7 mouse cellular contexts compared by ENCODE assay signal in the genomic region with DNA sequence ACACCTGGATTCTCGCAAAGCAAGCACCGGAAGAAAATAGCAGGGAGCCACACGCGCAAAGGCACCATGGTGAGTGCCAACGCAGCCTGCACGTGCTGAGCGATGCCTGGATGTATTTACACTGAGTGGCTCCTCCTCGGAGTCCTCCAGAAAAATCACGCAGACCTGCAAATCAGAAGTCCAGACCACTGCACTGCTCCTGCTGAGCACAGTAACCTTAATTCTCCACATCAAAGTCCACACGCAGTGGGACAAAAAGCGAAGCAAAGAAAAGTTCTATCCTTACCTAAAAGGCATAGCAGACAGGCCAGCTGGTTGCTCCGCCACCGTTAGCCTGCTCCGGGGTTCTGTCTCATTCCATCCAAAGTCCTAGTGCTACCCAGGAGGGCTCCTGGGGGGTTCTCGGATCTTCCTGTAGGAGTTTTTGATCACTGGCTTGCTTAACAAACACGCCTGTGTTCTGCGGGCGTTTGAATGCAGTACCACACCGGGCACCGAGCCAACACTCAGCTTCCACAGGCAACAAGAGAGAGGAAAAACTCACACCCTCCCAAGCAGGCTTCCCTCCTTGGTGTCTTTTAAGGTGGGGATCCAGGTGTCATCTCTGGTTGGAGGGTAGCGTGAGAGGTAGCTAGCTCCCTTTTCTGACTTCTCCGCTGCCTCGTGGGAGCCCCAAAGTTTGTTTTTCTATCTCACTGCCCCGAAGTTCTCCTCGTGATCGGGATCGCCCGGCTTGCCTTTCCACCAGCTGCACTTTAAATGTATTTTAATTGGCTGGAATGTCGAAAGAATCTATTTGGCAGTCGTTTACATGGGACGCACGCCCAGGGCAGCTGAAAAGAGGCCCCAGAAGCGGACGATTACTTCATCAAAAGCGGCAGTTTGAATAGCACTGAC. TPM values are rescaled to one million over a fixed set of nuclear protein-coding genes. Genes with fewer than 3 reads are reported as not detected.
DNase-seq lines count a peak whose midpoint lies in the region; ATAC-seq and TF ChIP-seq lines count a peak whose summit lies in the region.

A gene (minus strand): TSS at position 769 of the 897 bp plus-strand sequence.

- peak within 1 kb of the TSS; percentile 67 for H3K4me2 ChIP-seq in forebrain, embryonic 11.5 days (ENCODE audit: low read depth, low read length, severe bottlenecking)
- peak within 1 kb of the TSS; percentile 81 for H3K4me2 ChIP-seq in heart, embryonic 13.5 days
- H3K4me2 ChIP-seq in kidney, embryonic 15.5 days: peak within 1 kb of the TSS; percentile 69
- H3K4me2 ChIP-seq in limb, embryonic 14.5 days (replicated peaks; ENCODE audit: low read depth, low read length, severe bottlenecking): peak within 1 kb of the TSS; percentile 61
- peak within 1 kb of the TSS; percentile 66 for H3K4me2 ChIP-seq in midbrain, embryonic 16.5 days (ENCODE audit: low read length)

- H3K27ac ChIP-seq in brown adipose tissue, adult 24 weeks (replicated peaks; ENCODE audit: low read depth, low read length): no peak within 1 kb of the TSS
- peak within 1 kb of the TSS; percentile 89 for H3K27ac ChIP-seq in forebrain, embryonic 11.5 days (ENCODE audit: low read depth, low read length)
- peak within 1 kb of the TSS; percentile 70 for H3K27ac ChIP-seq in heart, embryonic 13.5 days (replicated peaks)
- H3K27ac ChIP-seq in kidney, embryonic 15.5 days: peak within 1 kb of the TSS; percentile 23; the same call in 1 of the 2 replicates
- peak within 1 kb of the TSS; percentile 81 for H3K27ac ChIP-seq in limb, embryonic 14.5 days (replicated peaks; ENCODE audit: low read depth, low read length)
- H3K27ac ChIP-seq in midbrain, embryonic 16.5 days (ENCODE audit: low read length): peak within 1 kb of the TSS; percentile 66
- no peak within 1 kb of the TSS for H3K27ac ChIP-seq in testis, adult 2 months (ENCODE audit: control insufficient read depth, insufficient read depth, low read depth, low read length)

- H3K9ac ChIP-seq in forebrain, embryonic 11.5 days (ENCODE audit: low read length): peak within 1 kb of the TSS; percentile 50
- peak within 1 kb of the TSS; percentile 76 for H3K9ac ChIP-seq in heart, embryonic 13.5 days
- peak within 1 kb of the TSS; percentile 25 for H3K9ac ChIP-seq in kidney, embryonic 15.5 days
- H3K9ac ChIP-seq in limb, embryonic 14.5 days (ENCODE audit: low read depth, low read length, severe bottlenecking): peak within 1 kb of the TSS; percentile 41
- peak within 1 kb of the TSS; percentile 39; the same call in 1 of the 2 replicates for H3K9ac ChIP-seq in midbrain, embryonic 16.5 days (ENCODE audit: low read depth, low read length)

- H3K9me3 ChIP-seq in forebrain, embryonic 11.5 days (ENCODE audit: control insufficient read depth, low read length): no peaks in the 10 kb centered on the region
- H3K9me3 ChIP-seq in heart, embryonic 13.5 days: no peaks in the 10 kb centered on the region
- H3K9me3 ChIP-seq in kidney, embryonic 15.5 days (replicated peaks): no peaks in the 10 kb centered on the region
- no peaks in the 10 kb centered on the region for H3K9me3 ChIP-seq in limb, embryonic 14.5 days (ENCODE audit: control insufficient read depth, low read length)
- no peaks in the 10 kb centered on the region for H3K9me3 ChIP-seq in midbrain, embryonic 16.5 days (replicated peaks; ENCODE audit: control insufficient read depth, low read length, poor library complexity, severe bottlenecking)

- H3K4me3 ChIP-seq in brown adipose tissue, adult 24 weeks (ENCODE audit: insufficient read depth, low read depth, low read length): peak within 1 kb of the TSS; percentile 21
- peak within 1 kb of the TSS; percentile 38 for H3K4me3 ChIP-seq in forebrain, embryonic 11.5 days (ENCODE audit: low read depth, low read length)
- H3K4me3 ChIP-seq in heart, embryonic 13.5 days: peak within 1 kb of the TSS; percentile 59
- H3K4me3 ChIP-seq in kidney, embryonic 15.5 days (replicated peaks): peak within 1 kb of the TSS; percentile 39
- H3K4me3 ChIP-seq in limb, embryonic 14.5 days (replicated peaks; ENCODE audit: low read length): peak within 1 kb of the TSS; percentile 42
- peak within 1 kb of the TSS; percentile 37 for H3K4me3 ChIP-seq in midbrain, embryonic 16.5 days (ENCODE audit: low read depth, low read length)
- H3K4me3 ChIP-seq in testis, adult 2 months (ENCODE audit: control insufficient read depth, low read depth, low read length): peak within 1 kb of the TSS; percentile 43

- TF ChIP-seq CTCF in testis, adult 2 months (IDR thresholded peaks at IDR 0.05; ENCODE audit: control insufficient read depth, insufficient read depth, insufficient replicate concordance, low read depth, low read length): no peak

- no peaks in the 10 kb centered on the region for H3K4me1 ChIP-seq in brown adipose tissue, adult 24 weeks (ENCODE audit: control insufficient read depth, insufficient read depth, insufficient read length, low read length)
- peaks cover 4% of the 10 kb centered on the region; the same call in 1 of the 2 replicates for H3K4me1 ChIP-seq in forebrain, embryonic 11.5 days (replicated peaks; ENCODE audit: control insufficient read depth, insufficient read depth, low read length)
- H3K4me1 ChIP-seq in heart, embryonic 13.5 days: peaks cover 18% of the 10 kb centered on the region
- H3K4me1 ChIP-seq in kidney, embryonic 15.5 days: peaks cover 15% of the 10 kb centered on the region
- peaks cover 18% of the 10 kb centered on the region for H3K4me1 ChIP-seq in limb, embryonic 14.5 days (ENCODE audit: control insufficient read depth, insufficient read depth, low read length)
- peaks cover 8% of the 10 kb centered on the region; the same call in 1 of the 2 replicates for H3K4me1 ChIP-seq in midbrain, embryonic 16.5 days (ENCODE audit: control insufficient read depth, insufficient read depth, low read length)
- H3K4me1 ChIP-seq in testis, adult 2 months (ENCODE audit: control insufficient read depth, insufficient read depth, low read length): peaks cover 7% of the 10 kb centered on the region

- peak; percentile 87 for DNase-seq in forebrain, embryonic 11.5 days (ENCODE audit: low spot score)
- DNase-seq in limb, embryonic 14.5 days (ENCODE audit: low spot score): peak; percentile 90

- TF ChIP-seq POLR2A in limb, embryonic 14.5 days (IDR thresholded peaks at IDR 0.05; ENCODE audit: borderline replicate concordance, extremely low read depth, insufficient read depth, insufficient read length): no peak
- TF ChIP-seq POLR2A in testis, adult 2 months (IDR thresholded peaks at IDR 0.05; ENCODE audit: control insufficient read depth, low read depth, low read length): no peak

- ATAC-seq in forebrain, embryonic 11.5 days (replicated peaks; ENCODE audit: low FRiP score): peak; percentile 87
- no peak; the same call in 1 of the 2 replicates for ATAC-seq in heart, embryonic 13.5 days (ENCODE audit: extremely low read depth, insufficient number of reproducible peaks, low FRiP score, low TSS enrichment)
- peak; percentile 59 for ATAC-seq in kidney, embryonic 15.5 days (replicated peaks; ENCODE audit: low FRiP score)
- peak; percentile 83 for ATAC-seq in limb, embryonic 14.5 days (ENCODE audit: low FRiP score, low read depth)
- ATAC-seq in midbrain, embryonic 16.5 days: peak; percentile 82

- no peaks in the 10 kb centered on the region for H3K36me3 ChIP-seq in forebrain, embryonic 11.5 days (ENCODE audit: control insufficient read depth, insufficient read depth, low read length)
- H3K36me3 ChIP-seq in heart, embryonic 13.5 days: no peaks in the 10 kb centered on the region
- no peaks in the 10 kb centered on the region for H3K36me3 ChIP-seq in kidney, embryonic 15.5 days
- no peaks in the 10 kb centered on the region for H3K36me3 ChIP-seq in limb, embryonic 14.5 days (ENCODE audit: control insufficient read depth, insufficient read depth, low read length)
- H3K36me3 ChIP-seq in midbrain, embryonic 16.5 days (ENCODE audit: control insufficient read depth, insufficient read depth, low read length): no peaks in the 10 kb centered on the region
- no peaks in the 10 kb centered on the region for H3K36me3 ChIP-seq in testis, adult 2 months (ENCODE audit: control insufficient read depth, insufficient read depth, low read length)

- no peaks in the 10 kb centered on the region for H3K27me3 ChIP-seq in forebrain, embryonic 11.5 days (ENCODE audit: control insufficient read depth, insufficient read depth, low read length)
- H3K27me3 ChIP-seq in heart, embryonic 13.5 days (replicated peaks): peaks cover 10% of the 10 kb centered on the region; the same call in 1 of the 2 replicates
- H3K27me3 ChIP-seq in kidney, embryonic 15.5 days: peaks cover 16% of the 10 kb centered on the region; the same call in 1 of the 2 replicates
- no peaks in the 10 kb centered on the region for H3K27me3 ChIP-seq in limb, embryonic 14.5 days (ENCODE audit: control insufficient read depth, insufficient read depth, low read length)
- H3K27me3 ChIP-seq in midbrain, embryonic 16.5 days (ENCODE audit: control insufficient read depth, insufficient read depth, low read depth, low read length): no peaks in the 10 kb centered on the region
- H3K27me3 ChIP-seq in testis, adult 2 months (ENCODE audit: control insufficient read depth, insufficient read depth, low read length): no peaks in the 10 kb centered on the region

- under 1% methylated on average over 35 of the region's 35 CpGs for WGBS in forebrain, embryonic 11.5 days
- 3% methylated on average over 35 of the region's 35 CpGs for WGBS in heart, embryonic 13.5 days
- under 1% methylated on average over 35 of the region's 35 CpGs for WGBS in kidney, embryonic 15.5 days
- WGBS in limb, embryonic 14.5 days: under 1% methylated on average over 35 of the region's 35 CpGs
- 1% methylated on average over 35 of the region's 35 CpGs for WGBS in midbrain, embryonic 16.5 days

RNA-seq across cellular contexts. Expression of the gene that starts here (rescaled TPM):
- polyA plus RNA-seq in brown adipose tissue, adult 24 weeks (2012; ENCODE audit: insufficient read depth, insufficient read length, missing spikeins): 0.33 and 1.4 TPM in 2 replicates
- 13.5 and 16.6 TPM in 2 replicates for polyA plus RNA-seq in forebrain, embryonic 11.5 days (2014; fragmentation: Nextera tagmentation; extraction: Ambion mirVana)
- 4.5 and 5.1 TPM in 2 replicates for polyA plus RNA-seq in heart, embryonic 13.5 days (2015; fragmentation: Nextera tagmentation; extraction: Ambion mirVana)
- 2.6 and 4.4 TPM in 2 replicates for polyA plus RNA-seq in kidney, embryonic 15.5 days (2015; fragmentation: Nextera tagmentation; extraction: Ambion mirVana)
- 6.3 and 6.8 TPM in 2 replicates for polyA plus RNA-seq in limb, embryonic 14.5 days (2012; rRNA removed)
- polyA plus RNA-seq in limb, embryonic 14.5 days (2014; fragmentation: Nextera tagmentation; extraction: Ambion mirVana): 14.9 and 15.7 TPM in 2 replicates
- 10.1 and 10.9 TPM in 2 replicates for polyA plus RNA-seq in midbrain, embryonic 16.5 days (2015; fragmentation: Nextera tagmentation; extraction: Ambion mirVana)
- 1.0 and 1.4 TPM in 2 replicates for polyA plus RNA-seq in testis, adult 2 months (2012; rRNA removed)

Comparison
In these comparisons a context has a peak if more than half of its experiments do, and no peak if none do; other contexts are left out.
1. H3K27ac ChIP-seq: peak in forebrain, embryonic 11.5 days (single experiment), heart, embryonic 13.5 days (single experiment), kidney, embryonic 15.5 days (single experiment), limb, embryonic 14.5 days (single experiment) and midbrain, embryonic 16.5 days (single experiment); none in brown adipose tissue, adult 24 weeks (single experiment) and testis, adult 2 months (single experiment).
2. H3K9ac ChIP-seq: peak in every context shown above with its lines; median percentile 76 in heart, embryonic 13.5 days; 50 in forebrain, embryonic 11.5 days; 41 in limb, embryonic 14.5 days; 39 in midbrain, embryonic 16.5 days; 25 in kidney, embryonic 15.5 days.
3. Peak in every context shown above with its lines, with median percentiles within 50 percentile points of each other: H3K4me3 ChIP-seq and H3K4me2 ChIP-seq.